ENCODE assay signal across 10 mouse cellular contexts in genomic region chr16:93574521-93575191, GRCm38 (mm10). TPM values are rescaled to one million over a fixed set of nuclear protein-coding genes. Genes with fewer than 3 reads are reported as not detected.
A peak's percentile ranks its signal among the peaks of the same experiment; 100 is the strongest.
DNase-seq lines count a peak whose midpoint lies in the region; ATAC-seq and TF ChIP-seq lines count a peak whose summit lies in the region.
"Had no signal": no experiment of that assay in that cellular context is flagged by ENCODE, and none has a peak within 500 bp of the region (broad histone marks: within the 10 kb centered on the region; RNA-seq: fewer than 3 reads in every experiment).

No protein-coding gene starts in this region.

- no peaks in the 10 kb centered on the region for H3K9me3 ChIP-seq in lung, embryonic 14.5 days (ENCODE audit: low read depth, low read length)
- no peaks in the 10 kb centered on the region for H3K9me3 ChIP-seq in ES-Bruce4 (replicated peaks; ENCODE audit: control insufficient read depth, insufficient read depth, low read length, poor library complexity, severe bottlenecking)
- H3K9me3 ChIP-seq in embryonic facial prominence, embryonic 12.5 days, result no peaks in the 10 kb centered on the region

- no peak overlapping the region for H3K4me2 ChIP-seq in lung, embryonic 14.5 days
- H3K4me2 ChIP-seq in embryonic facial prominence, embryonic 12.5 days (replicated peaks), result no peak overlapping the region

- no peaks in the 10 kb centered on the region for H3K27me3 ChIP-seq in lung, embryonic 14.5 days (ENCODE audit: insufficient read depth, low read length)
- H3K27me3 ChIP-seq in ES-Bruce4 (ENCODE audit: control insufficient read depth, insufficient read depth, low read length, poor library complexity, severe bottlenecking), result no peaks in the 10 kb centered on the region
- no peaks in the 10 kb centered on the region for H3K27me3 ChIP-seq in embryonic facial prominence, embryonic 12.5 days
- no peaks in the 10 kb centered on the region for H3K27me3 ChIP-seq in splenic B cell, adult 2 months (ENCODE audit: control insufficient read depth, insufficient read depth, low read length, poor library complexity, severe bottlenecking)

- TF ChIP-seq CTCF in lung, embryonic 14.5 days (IDR thresholded peaks at IDR 0.05; ENCODE audit: low read depth), result no peak
- no peak for TF ChIP-seq CTCF in ES-Bruce4 (IDR thresholded peaks at IDR 0.05; ENCODE audit: low read depth, low read length)

- H3K4me3 ChIP-seq in lung, embryonic 14.5 days (ENCODE audit: low read depth, low read length), result no peak overlapping the region
- no peak overlapping the region for H3K4me3 ChIP-seq in ES-Bruce4 (ENCODE audit: low read depth, low read length)
- no peak overlapping the region for H3K4me3 ChIP-seq in embryonic facial prominence, embryonic 12.5 days
- H3K4me3 ChIP-seq: erythroblast, embryonic 14.5 days had no signal

- no peak for TF ChIP-seq EP300 in ES-Bruce4 (IDR thresholded peaks at IDR 0.05; ENCODE audit: insufficient read depth, low read depth, low read length)

- 0 out of 2 replicates have a peak, but pooled peaks cover 11% of the 10 kb centered on the region for H3K4me1 ChIP-seq in lung, embryonic 14.5 days (ENCODE audit: insufficient read depth)
- peaks cover 3% of the 10 kb centered on the region for H3K4me1 ChIP-seq in ES-Bruce4 (ENCODE audit: control insufficient read depth, insufficient read depth, low read length)
- H3K4me1 ChIP-seq in embryonic facial prominence, embryonic 12.5 days, result peaks cover 22% of the 10 kb centered on the region; the same call in 1 of the 2 replicates

- H3K9ac ChIP-seq in lung, embryonic 14.5 days, result no peak overlapping the region
- H3K9ac ChIP-seq in ES-Bruce4 (ENCODE audit: low read depth, poor library complexity, severe bottlenecking), result no peak overlapping the region
- H3K9ac ChIP-seq in embryonic facial prominence, embryonic 12.5 days, result no peak overlapping the region

- peak; percentile 31 for DNase-seq in lung, embryonic 14.5 days
- DNase-seq in lung, postnatal 4 days, result no peak
- DNase-seq in splenic B cell, adult 2 months (ENCODE audit: low read depth, low spot score), result peak; percentile 25
- no peak for DNase-seq in gastrocnemius, postnatal 10 days
- no peak for DNase-seq in MN1 (ENCODE audit: low spot score)
- DNase-seq in right cerebral cortex, postnatal 14 days, result no peak

- no peaks in the 10 kb centered on the region for H3K36me3 ChIP-seq in lung, embryonic 14.5 days (ENCODE audit: insufficient read depth)
- H3K36me3 ChIP-seq in ES-Bruce4 (ENCODE audit: control insufficient read depth, insufficient read depth, low read length, poor library complexity, severe bottlenecking), result no peaks in the 10 kb centered on the region
- no peaks in the 10 kb centered on the region for H3K36me3 ChIP-seq in embryonic facial prominence, embryonic 12.5 days
- H3K36me3 ChIP-seq in splenic B cell, adult 2 months (ENCODE audit: control insufficient read depth, insufficient read depth, low read length, poor library complexity, severe bottlenecking), result no peaks in the 10 kb centered on the region

- no peak for ATAC-seq in lung, embryonic 14.5 days (ENCODE audit: insufficient read depth)
- ATAC-seq in embryonic facial prominence, embryonic 12.5 days (ENCODE audit: insufficient number of reproducible peaks, insufficient read depth, low FRiP score, low TSS enrichment), result no peak

- WGBS in lung, embryonic 14.5 days, result 29% methylated on average over 18 of the region's 18 CpGs
- WGBS in embryonic facial prominence, embryonic 12.5 days, result 35% methylated on average over 18 of the region's 18 CpGs

- no peak overlapping the region for H3K27ac ChIP-seq in lung, embryonic 14.5 days (ENCODE audit: low read depth)
- H3K27ac ChIP-seq in ES-Bruce4 (ENCODE audit: insufficient read depth, low read length), result peak overlapping the region; percentile 15; the same call in 1 of the 2 replicates
- peak overlapping the region; percentile 32; the same call in 1 of the 2 replicates for H3K27ac ChIP-seq in embryonic facial prominence, embryonic 12.5 days

- TF ChIP-seq POLR2A in ES-Bruce4 (IDR thresholded peaks at IDR 0.05; ENCODE audit: insufficient read depth, low read length), result no peak

RNA-seq across cellular contexts. Expression of gene Setd4, which starts 29.2 kb away (rescaled TPM):
- polyA plus RNA-seq in lung, embryonic 14.5 days (2014; fragmentation: Nextera tagmentation; extraction: Ambion mirVana), result 10.3 and 12.0 TPM in 2 replicates
- polyA plus RNA-seq in ES-Bruce4 (2011; ENCODE audit: insufficient read depth, insufficient read length, low read depth, missing spikeins), result 18.8 and 19.5 TPM in 2 replicates
- 20.8 and 23.1 TPM in 2 replicates for polyA plus RNA-seq in embryonic facial prominence, embryonic 12.5 days (2016; fragmentation: Nextera tagmentation; extraction: Ambion mirVana)
- 1 to 10 TPM; 1.7 to 3.2 TPM for total RNA-seq in gastrocnemius, postnatal 10 days (2021)

RNA-seq across cellular contexts. Expression of gene Cbr1, which starts 31.0 kb away (rescaled TPM):
- 87.0 and 94.3 TPM in 2 replicates for polyA plus RNA-seq in lung, embryonic 14.5 days (2014; fragmentation: Nextera tagmentation; extraction: Ambion mirVana)
- 33.7 and 34.3 TPM in 2 replicates for polyA plus RNA-seq in ES-Bruce4 (2011; ENCODE audit: insufficient read depth, insufficient read length, low read depth, missing spikeins)
- 132 and 133 TPM in 2 replicates for polyA plus RNA-seq in embryonic facial prominence, embryonic 12.5 days (2016; fragmentation: Nextera tagmentation; extraction: Ambion mirVana)
- total RNA-seq in gastrocnemius, postnatal 10 days (2021), result 10 to 100 TPM; 20.4 to 22.7 TPM

RNA-seq across cellular contexts. Expression of gene Gm5678, which starts 53.2 kb away (rescaled TPM):
- polyA plus RNA-seq in lung, embryonic 14.5 days (2014; fragmentation: Nextera tagmentation; extraction: Ambion mirVana), result not detected in 2 replicates
- polyA plus RNA-seq in ES-Bruce4 (2011; ENCODE audit: insufficient read depth, insufficient read length, low read depth, missing spikeins), result not detected in 2 replicates
- polyA plus RNA-seq in embryonic facial prominence, embryonic 12.5 days (2016; fragmentation: Nextera tagmentation; extraction: Ambion mirVana), result not detected in 2 replicates
- 1 to 10 TPM; 1.3 to 1.8 TPM for total RNA-seq in gastrocnemius, postnatal 10 days (2021)
- total RNA-seq: liver, adult 2 months had no signal
- polyA plus RNA-seq: erythroblast, embryonic 14.5 days; liver, adult 2 months had no signal

Comparison
In these comparisons a context has a peak if more than half of its experiments do, and no peak if none do; other contexts are left out.
1. DNase-seq: peak in lung, embryonic 14.5 days (single experiment) and splenic B cell, adult 2 months (single experiment); none in lung, postnatal 4 days (0 of 2), gastrocnemius, postnatal 10 days (single experiment), MN1 (single experiment) and right cerebral cortex, postnatal 14 days (single experiment).